Mouse (Mus musculus): Measurements from ENCODE around the gene Prr19.
"Not testable (repeated sequence)": the region's sequence is repeated elsewhere in the genome, so short reads cannot be mapped to it uniquely, and the experiment has no call there.

Gene Prr19

DNA sequence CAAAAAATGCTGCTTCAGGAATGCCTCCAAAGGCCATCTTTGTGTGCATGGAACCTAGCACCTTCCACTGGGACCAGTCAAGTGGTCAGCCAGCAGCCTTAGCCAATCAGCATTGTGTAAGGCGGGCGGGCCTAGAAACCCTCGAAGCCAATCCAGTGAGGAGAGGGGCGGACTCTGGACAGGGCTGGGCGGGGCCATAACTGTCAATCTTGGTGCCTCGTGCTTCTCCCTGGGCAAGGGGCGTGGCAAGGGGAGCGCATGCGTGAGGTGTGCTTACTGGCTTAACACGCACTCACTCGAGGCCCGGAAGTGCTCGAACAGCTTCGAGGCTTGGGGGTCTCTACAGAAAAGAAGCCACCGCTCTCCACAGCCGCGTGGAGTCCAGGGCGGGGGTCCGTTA lies at the start of gene Prr19:
Gene Prr19 (plus strand): TSS at position 349 of the 400 bp plus-strand sequence.
- DNase-seq (ENCODE audit: low spot score): no peak

DNA sequence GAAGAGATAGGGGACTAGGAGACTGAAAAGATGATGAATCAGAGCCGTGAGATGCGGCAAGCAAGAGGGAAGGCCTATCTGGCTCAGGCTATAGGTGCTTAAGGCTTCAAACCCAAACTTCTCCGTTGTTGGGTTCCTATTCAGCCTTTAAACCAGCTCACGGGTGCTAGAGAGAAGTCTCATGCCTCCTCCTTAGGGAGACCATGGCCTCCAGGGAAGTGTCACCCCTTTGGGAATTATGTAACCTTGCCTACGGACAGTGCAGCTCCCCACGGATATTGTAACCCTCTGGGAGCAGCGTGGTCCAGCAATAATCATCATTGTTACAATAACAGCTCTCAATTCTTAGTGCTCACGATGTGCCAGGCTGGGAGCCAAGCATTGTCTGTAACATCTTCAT lies 49.4 kb upstream of the Prr19 start:
- no peak for DNase-seq (ENCODE audit: low spot score)

DNA sequence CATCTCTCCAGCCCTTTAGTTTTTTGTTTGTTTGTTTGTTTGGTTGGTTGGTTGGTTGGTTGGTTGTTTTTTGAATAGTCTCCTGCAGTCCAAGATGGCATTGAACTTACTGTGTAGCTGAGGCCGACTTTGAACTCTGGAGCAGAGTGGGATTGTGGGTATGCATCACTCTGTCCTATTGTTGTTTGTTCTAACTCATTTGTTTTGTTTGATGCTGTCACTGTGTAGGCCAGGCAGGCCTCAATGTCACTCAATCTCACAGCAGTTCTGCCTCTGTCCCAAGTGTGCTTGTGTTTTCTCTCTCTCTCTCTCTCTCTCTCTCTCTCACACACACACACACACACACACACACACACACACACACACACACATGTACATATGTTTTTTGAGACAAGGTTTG lies 39.3 kb upstream of the Prr19 start:
- no peak for DNase-seq (ENCODE audit: low spot score)

DNA sequence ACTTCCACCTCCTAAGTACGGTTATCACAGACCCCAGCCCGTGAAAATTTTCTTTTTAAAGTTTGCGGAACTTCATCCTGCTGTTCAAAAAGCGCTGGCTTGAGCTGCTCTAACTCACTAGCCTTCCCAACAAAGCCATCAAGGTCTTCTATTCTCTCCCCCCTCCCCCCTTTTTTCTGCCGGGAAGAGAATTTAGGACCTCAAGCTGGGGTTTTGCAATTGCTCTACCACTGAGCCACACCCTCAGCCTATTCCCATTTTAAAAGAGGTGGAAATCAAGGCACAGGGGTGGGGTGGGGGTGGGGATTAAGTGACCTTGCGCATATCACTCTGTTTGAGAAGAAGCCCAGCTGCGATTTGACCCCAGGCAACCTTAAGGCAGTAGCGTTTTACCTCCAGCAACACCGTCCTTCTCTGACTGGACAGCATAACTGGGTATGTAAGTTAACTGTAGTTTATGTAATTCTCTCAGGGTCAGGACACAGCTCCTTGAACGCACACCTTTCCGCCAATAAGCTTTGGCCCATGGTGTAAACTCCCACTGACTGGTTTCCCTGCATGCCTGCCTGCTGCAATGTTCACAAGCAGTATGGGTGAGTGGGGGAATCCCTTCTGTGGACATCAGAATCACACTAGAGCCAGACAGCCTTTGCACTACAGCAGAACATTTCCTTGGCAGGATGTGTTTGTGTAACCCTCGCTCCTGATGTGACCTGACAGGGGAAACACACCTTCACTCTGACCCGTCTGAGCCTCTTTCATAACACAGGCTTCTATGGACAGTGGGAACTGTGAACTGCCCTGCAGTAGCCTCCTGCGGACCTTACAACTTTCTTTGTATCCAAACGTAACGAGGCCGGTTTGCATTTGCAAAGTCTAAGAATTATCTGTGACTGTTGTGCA lies 37.0 kb upstream of the Prr19 start:
- no peak for DNase-seq (ENCODE audit: low spot score)

DNA sequence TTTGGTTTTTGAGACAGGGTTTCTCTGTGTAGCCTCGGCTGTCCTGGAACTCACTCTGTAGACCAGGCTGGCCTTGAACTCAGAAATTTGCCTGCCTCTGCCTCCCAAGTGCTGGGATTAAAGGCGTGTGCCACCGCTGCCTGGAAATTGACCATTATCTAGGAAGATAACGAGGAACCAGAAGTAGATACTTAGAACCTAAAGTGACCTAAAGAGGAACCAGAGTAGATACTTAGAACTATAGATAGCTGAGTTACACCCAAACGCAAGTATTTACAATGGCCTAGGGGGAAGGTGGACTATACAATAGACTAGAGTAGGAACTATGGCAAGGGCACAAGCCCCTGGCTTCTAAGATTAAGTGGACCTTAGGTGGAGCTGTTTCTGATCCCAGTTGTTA lies 35.5 kb upstream of the Prr19 start:
- not testable (repeated sequence) for DNase-seq (ENCODE audit: low spot score)

DNA sequence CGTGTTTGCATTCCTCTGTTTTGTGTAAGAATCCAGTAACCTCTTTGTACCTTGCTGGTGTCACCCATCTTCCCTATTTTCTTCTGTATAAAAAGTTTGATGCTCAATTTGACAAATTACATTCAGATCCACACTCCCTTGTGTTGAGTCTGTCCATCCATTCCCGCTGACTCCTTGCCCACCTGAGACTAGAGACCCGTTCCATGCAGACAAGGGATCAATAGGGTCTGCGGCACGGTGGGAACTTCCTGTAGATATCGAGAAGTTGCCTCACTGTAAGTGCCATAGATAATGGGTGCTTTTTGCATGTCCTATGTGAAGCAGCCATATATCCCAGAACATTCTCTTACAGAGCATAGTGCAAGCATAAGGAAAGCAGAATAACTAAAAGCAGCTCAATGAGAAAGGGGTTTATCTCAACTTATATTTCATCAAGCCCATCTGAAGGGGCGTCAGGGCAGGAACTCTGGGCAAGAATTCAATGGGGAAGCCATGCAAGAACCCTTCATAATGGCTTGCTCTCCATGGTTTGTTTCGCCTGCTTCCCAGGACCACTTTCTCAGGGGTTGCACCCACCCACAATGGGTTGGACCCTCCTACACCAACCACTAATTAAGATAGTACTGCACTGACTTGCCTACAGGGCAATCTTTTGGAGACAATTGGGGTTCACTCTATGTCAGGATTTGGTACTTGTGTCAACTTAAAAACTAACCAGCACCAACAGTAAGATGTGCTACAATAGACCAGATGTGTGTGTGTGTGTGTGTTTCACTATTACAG lies 34.8 kb upstream of the Prr19 start:
- no peak for DNase-seq (ENCODE audit: low spot score)

DNA sequence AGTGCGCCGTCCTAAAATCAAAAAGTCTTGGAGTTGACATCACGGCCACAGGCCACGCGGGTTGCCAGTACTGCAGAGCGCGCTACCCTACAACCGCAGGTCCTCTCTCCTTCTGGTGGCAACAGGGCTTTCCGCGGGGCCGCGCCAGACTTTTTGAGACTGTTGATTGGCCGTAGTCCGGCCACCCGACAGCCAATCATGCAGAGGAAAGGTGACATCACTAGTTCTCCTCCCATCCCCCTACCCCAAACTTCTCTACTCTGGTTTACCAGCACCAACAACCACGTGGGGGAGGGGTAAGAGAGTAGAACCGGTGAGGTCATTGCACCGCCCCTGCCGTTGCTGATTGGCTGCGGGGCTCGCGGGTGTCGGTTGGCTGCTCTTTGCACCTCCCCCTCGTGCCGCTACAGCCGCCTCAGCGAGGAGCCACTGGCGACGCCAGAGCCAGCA lies 33.9 kb upstream of the Prr19 start, which contains the start of gene Cic:
Gene Cic (plus strand): TSS at position 404 of the 450 bp plus-strand sequence.
- peak; percentile 93 for DNase-seq (ENCODE audit: low spot score)

DNA sequence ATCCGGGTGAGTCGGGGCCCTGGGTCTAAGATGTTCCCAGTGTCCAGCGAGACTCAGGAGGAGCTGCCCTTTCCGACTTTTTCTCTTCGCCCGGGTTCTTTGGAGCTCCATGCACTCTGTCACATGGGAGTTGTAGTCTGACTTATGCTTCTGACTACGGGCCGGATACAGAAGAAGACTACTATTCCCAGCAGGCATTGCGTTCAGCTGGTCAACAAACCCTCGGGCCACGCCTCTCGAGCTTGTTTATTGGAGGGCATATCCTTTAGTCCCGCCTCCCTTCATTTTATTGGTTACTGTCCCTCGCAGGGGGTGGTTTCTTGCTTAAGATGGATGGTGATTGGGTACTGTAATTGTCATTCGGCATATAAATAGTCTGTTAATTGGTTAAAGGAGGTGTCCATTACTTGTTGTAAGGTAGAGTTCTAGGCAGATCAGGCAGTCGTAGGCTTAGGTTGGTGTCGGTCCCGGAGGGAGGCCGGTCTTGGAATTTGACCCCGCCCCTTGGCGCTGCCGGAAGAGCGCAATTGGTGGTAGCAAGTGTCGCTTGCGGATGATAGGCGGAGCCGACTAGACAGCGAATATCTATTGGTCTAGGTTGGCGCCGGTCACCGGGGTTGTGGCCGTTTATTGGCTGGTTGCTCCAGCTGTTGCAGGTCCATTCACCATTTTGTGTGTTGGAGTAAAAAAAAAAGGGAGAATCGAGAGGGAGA lies 33.3 kb upstream of the Prr19 start:
- DNase-seq (ENCODE audit: low spot score): peak; percentile 93

DNA sequence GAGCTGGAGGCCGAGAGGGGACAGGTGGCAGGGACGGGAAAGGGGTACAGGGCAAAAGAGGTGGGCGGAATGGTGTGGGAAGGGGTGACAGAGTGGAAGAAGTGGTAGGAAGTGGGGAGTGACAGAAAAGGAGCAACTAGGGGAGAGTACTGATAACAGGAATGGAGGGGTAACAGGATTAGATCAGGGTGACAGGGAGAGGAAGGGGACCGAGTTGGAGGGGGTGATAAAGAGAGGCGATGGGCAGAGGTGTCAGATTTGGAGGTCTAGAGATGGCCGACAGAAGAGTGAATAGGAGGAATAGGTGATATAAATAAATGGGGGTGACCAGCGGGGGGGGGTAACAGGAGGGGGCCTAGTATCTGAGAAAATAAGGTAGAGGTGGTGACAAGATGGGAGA lies 32.6 kb upstream of the Prr19 start:
- DNase-seq (ENCODE audit: low spot score): no peak

DNA sequence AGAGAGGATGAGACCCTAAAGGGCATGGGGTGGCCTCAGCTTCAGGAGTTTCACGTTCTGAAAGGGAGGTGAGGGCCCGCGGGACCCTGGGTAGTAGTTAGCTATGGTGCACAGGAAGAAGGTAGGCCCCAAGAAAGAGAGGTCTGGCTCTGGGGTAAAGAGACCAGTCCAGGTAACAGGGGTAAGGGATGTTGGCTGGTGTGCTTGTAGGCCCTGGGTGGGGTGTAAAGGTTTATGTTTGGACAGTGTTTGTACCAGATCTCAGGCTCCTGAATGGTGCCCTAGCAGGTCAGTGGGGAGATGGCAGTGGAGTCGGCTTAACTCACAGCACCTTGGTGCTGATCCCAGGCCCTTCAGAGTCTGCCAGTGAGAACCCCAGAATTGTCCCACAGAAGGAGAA lies 32.2 kb upstream of the Prr19 start:
- DNase-seq (ENCODE audit: low spot score): peak; percentile 23

DNA sequence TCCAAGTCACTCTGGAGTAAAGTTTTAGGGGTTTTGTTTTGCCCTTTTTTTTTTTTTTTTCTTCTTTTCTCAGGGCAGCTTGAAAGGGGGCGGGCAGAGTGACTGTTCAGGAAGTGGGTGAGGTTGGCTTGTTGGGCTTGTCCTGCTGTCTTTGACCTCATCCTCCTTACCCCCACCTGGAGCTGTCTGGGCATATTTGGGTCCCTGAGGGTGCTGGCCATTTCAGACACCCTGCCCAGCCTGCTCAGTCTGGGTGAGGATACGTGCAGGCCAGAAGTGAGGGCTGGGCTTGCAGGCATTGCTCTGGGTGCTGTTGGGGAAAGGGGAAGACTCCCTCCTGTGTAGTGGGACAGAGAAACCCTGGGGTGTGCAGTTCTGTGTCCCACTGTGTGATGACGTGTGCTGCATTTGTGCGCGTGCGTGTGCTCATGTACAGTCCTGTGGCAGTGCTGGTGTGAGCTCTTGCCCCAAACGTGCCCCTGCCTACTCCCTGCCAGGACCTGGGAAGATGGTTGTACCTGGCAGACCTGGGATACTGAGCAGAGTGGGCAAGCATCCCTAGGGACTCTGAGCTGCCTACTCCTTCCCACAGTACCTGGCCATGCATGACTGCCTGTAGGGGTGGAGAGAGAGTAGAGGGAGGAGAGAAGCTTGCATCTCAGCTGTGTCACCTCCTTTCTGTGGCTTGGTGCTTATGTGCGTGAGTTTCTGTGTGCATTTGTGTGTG lies 31.5 kb upstream of the Prr19 start:
- DNase-seq (ENCODE audit: low spot score): peak; percentile 19

DNA sequence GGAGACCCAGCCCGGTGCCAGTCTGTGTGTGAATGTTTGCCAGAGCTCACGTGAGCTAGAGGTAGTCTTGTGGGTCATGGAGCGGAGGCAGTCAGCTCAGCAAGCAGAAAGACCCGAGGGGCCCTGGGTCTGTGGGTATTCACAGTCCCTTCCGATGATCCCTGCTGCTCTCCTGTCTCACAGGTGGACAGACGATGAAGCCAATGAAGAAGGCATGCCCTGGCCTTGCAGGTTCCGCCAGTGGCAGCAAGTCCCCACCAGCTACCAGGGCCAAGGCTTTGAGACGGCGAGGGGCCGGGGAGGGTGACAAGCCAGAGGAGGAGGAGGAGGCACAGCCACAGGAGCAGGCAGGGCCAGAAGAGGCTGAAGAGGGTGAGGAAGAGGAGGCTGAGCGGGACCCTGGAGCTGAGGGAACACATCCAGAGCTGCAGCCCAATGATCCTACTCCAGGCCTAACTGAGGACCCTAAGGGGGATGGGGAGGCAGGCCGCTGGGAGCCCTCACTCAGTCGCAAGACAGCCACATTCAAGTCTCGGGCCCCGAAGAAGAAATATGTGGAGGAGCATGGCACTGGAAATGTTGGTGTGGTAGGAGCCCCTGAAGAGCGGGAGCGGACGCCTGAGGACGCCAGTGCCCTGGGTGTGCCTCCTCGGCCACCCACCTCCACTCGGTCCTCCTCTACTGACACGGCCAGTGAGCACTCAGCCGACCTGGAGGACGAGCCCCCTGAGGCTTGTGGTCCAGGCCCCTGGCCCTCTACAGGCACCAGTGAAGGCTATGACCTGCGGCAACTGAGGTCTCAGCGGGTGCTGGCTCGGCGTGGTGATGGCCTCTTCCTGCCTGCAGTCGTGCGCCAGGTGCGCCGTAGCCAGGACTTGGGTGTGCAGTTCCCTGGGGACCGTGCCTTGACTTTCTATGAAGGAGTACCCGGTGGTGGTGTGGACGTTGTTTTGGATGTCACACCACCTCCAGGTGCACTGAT lies 30.3 kb upstream of the Prr19 start:
- DNase-seq (ENCODE audit: low spot score): no peak

DNA sequence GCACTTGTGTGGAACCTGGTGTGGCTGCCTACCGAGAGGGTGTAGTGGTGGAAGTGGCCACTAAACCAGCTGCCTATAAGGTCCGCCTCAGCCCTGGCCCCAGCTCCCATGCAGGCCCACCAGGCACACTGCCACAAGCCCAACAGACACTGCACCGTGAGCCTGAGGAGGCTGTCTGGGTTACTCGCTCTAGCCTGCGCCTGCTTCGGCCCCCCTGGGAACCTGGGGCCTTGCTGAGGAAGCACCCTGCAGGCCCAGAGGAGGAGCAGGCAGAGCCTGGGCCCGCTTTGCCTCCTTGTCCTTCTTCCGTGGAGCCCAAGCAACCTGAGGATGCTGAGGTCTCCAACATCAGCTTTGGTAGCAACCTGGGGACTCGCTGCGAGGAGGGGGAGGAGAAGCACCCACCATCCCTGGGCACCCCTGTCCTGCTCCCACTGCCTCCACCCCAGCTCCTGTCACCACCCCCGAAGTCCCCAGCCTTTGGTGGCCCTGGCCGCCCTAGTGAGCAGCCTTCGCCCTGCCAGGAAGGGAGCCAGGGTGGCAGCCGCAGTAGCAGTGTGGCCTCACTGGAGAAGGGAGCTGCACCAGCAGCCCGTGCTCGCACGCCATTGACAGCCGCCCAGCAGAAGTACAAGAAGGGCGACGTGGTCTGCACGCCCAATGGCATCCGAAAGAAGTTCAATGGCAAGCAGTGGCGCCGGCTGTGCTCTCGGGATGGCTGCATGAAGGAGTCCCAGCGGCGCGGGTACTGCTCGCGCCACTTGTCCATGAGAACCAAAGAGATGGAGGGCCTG lies 29.4 kb upstream of the Prr19 start:
- DNase-seq (ENCODE audit: low spot score): no peak

DNA sequence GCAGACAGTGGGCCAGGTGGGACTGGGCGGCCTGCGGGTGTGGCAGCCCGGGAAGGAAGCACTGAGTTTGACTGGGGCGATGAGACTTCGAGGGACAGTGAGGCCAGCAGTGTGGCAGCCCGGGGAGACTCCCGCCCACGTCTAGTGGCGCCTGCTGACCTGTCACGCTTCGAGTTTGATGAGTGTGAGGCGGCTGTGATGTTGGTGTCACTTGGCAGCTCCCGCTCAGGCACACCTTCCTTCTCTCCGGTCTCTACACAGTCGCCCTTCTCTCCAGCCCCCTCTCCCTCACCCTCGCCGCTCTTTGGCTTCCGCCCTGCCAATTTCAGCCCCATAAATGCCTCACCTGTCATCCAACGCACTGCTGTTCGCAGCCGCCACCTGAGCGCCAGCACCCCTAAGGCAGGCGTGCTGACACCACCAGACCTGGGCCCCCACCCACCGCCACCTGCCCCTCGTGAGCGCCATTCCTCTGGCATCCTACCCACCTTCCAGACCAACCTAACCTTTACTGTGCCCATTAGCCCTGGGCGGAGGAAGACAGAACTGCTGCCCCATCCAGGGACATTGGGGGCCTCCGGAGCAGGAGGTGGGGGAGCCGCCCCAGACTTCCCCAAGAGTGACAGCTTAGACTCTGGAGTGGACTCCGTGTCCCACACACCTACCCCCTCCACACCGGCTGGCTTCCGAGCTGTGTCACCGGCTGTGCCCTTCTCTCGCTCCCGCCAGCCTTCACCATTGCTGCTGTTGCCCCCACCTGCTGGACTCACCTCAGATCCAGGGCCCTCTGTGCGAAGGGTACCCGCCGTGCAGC lies 28.6 kb upstream of the Prr19 start:
- DNase-seq (ENCODE audit: low spot score): no peak

DNA sequence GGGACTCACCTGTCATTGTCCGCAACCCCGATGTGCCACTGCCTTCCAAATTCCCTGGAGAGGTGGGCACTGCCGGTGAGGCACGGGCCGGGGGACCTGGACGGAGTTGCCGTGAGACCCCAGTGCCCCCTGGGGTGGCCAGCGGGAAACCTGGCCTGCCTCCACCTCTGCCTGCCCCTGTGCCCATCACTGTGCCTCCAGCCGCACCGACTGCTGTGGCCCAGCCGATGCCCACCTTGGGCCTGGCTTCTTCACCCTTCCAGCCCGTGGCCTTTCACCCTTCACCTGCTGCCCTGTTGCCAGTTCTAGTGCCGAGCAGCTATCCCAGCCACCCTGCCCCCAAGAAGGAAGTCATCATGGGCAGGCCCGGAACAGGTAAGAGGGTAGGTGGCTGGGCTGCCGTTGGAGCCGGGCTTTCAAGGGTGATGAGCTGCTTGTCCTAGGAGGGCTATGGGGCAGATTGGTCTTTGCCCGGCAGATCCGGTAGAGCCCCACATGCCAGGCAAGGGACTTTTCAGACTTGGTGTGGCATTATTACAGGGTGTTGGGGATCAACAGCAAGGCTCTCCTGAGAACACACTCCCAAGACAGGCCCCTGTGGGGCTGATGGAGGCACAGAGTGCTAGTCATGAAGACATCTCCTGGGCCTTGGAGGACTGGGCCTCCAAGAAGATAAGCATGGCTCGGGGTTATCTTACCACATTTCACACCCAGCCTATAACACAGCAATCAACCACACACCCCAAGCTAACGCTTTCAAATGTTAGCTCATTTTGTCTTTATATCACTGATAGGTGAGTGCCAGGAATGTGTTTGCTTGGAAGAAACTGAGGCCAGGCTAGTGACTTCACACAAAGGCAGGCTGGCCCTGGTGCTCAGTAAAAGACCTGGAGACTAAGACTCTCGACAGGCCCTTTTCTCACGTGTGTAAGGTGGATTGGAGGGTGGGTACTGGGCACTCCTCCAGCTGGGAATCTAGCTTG lies 27.7 kb upstream of the Prr19 start:
- DNase-seq (ENCODE audit: low spot score): no peak

DNA sequence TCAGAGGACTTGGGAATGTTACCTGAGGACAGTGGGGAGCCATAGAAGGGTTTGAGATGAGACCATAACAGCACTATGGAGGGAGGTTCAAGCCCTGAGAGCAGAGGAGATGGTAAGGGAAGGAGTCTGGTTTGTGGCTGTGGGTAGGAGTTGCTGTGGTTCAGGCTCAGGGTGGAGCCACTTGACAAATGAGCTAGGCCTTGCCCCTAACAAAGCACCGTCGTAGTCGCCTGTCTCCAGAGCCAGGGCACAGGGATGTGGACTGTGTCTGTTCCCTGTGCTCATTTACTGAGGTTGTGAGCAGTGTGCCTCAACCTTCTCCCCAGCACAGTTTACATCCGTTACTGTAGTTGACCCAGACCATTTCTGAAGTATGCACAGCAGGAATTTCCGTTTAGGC lies 26.6 kb upstream of the Prr19 start:
- DNase-seq (ENCODE audit: low spot score): no peak

DNA sequence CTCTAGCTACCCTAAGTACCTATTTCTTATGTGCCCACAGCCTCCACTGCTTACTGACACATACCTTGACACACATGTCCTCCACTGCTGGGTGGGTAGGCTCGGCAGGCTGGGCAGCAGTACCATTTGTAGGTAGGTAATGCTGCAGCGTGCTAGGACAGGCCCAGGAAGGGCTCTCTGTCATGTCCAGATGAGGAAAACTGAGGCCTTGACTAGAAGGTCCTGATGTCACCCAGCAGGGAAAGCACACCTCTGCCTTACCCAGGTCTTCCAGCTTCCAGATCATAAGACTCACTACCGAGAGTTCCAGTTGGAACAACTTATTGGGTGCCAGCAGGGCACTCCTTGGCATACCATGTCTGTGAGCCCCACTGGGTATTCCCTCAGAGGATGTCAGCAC lies 26.2 kb upstream of the Prr19 start:
- DNase-seq (ENCODE audit: low spot score): peak; percentile 10
